Mouse (Mus musculus) myocyte (in vitro differentiated cells): ENCODE measurements around the gene Chst8.

ENCODE experiments used
- CEBPB ChIP-seq: IDR thresholded peaks from 2 replicates; pipeline ENCODE4 v1.6.1; 2011; ENCODE audit warnings: mild to moderate bottlenecking, moderate library complexity; ENCODE audit not compliant: poor library complexity, insufficient read depth, severe bottlenecking
- E2F4 ChIP-seq: IDR thresholded peaks from one replicate; pipeline ENCODE4 v1.6.1; 2011; ENCODE audit warnings: mild to moderate bottlenecking, control low read depth, moderate library complexity; ENCODE audit not compliant: insufficient read depth
- MAX ChIP-seq: IDR thresholded peaks from one replicate; pipeline ENCODE4 v1.6.1; 2011; ENCODE audit warnings: low read depth, mild to moderate bottlenecking, control low read depth
- MYOD1 ChIP-seq, 3 experiments: IDR thresholded peaks; one replicate each; pipeline ENCODE4 v1.6.1; 2011; ENCODE audit warnings: control low read depth in 2 of 3, low read depth in 2 of 3, mild to moderate bottlenecking in 2 of 3, moderate library complexity in 1 of 3; ENCODE audit not compliant: insufficient read length in 2 of 3, control insufficient read depth in 1 of 3
- POLR2A ChIP-seq: IDR thresholded peaks from one replicate; pipeline ENCODE4 v1.6.1; 2011; ENCODE audit warnings: low read depth, mild to moderate bottlenecking, control low read depth, moderate library complexity; ENCODE audit not compliant: insufficient read length
- POLR2AphosphoS2 ChIP-seq: IDR thresholded peaks from one replicate; pipeline ENCODE4 v1.6.1; 2011; ENCODE audit warnings: low read depth, control low read depth; ENCODE audit not compliant: insufficient read length
- REST ChIP-seq: IDR thresholded peaks from one replicate; pipeline ENCODE4 v1.6.1; 2011; ENCODE audit warnings: mild to moderate bottlenecking, control low read depth, moderate library complexity; ENCODE audit not compliant: insufficient read depth, insufficient read length
- SRF ChIP-seq: IDR thresholded peaks from one replicate; pipeline ENCODE4 v1.6.1; 2011; ENCODE audit warnings: low read depth; ENCODE audit not compliant: control insufficient read depth, insufficient read length
- TCF12 ChIP-seq: IDR thresholded peaks from one replicate; pipeline ENCODE4 v1.6.1; 2011; ENCODE audit warnings: mild to moderate bottlenecking, control low read depth; ENCODE audit not compliant: poor library complexity, insufficient read depth, severe bottlenecking
- USF1 ChIP-seq: IDR thresholded peaks from one replicate; pipeline ENCODE4 v1.6.1; 2011; ENCODE audit warnings: low read depth, mild to moderate bottlenecking, control low read depth, moderate library complexity

DNA sequence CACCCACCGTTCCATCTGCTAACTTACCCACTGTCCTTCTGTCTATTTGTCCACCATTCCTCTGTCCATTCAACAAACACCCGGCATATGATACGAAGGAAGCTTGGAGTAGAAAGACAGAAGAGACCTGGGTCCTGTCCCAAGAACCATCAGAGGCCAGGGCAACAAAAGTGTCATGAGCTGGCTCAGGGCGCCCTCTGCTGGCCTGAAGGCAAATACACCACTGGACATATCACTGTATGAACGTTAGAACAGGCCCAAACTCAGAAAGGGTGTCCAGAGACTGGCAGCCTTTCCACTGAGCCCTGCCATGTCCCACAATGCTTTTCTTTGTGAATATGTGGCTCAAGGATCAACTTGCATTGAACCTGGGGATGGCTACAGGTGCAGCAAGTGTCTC, 92.9 kb downstream of the Chst8 start:
- TF ChIP-seq POLR2A: no peak
- no peak for TF ChIP-seq USF1
- TF ChIP-seq TCF12: no peak
- no peak for TF ChIP-seq E2F4
- no peak for TF ChIP-seq CEBPB
- TF ChIP-seq MYOD1 (IDR thresholded peaks at IDR 0.05; ENCODE audit: control insufficient read depth in 1 of 3, insufficient read length in 2 of 3, low read depth in 2 of 3): no peak
- TF ChIP-seq MAX: no peak
- no peak for TF ChIP-seq SRF
- TF ChIP-seq POLR2AphosphoS2: no peak
- no peak for TF ChIP-seq REST
